Mouse (Mus musculus) CH12.LX (cell line): ENCODE measurements around the gene Taldo1. TPM values are rescaled to one million over a fixed set of nuclear protein-coding genes. Genes with fewer than 3 reads are reported as not detected.

Experiments used
- DNase-seq: peaks from one replicate; pipeline ENCODE4 v3.0.0-alpha.2; 2013; ENCODE audit errors: extremely low read depth
- H3K27ac ChIP-seq: 2 replicates; pipeline ENCODE4 v1.5.1; 2012; ENCODE audit warnings: low read depth, mild to moderate bottlenecking, control low read depth, moderate library complexity; ENCODE audit not compliant: insufficient read depth
- H3K27me3 ChIP-seq: replicated peaks from 2 replicates; pipeline ENCODE3; 2012; ENCODE audit warnings: inconsistent platforms
- H3K36me3 ChIP-seq, 2 experiments: replicated peaks in 1 of 2; 2 replicates each; pipeline versions ENCODE3 to v1.6.1; 2012; ENCODE audit warnings: inconsistent platforms in 1 of 2, low read length in 1 of 2, mild to moderate bottlenecking in 1 of 2, mixed read lengths in 1 of 2, moderate library complexity in 1 of 2; ENCODE audit not compliant: control insufficient read depth in 1 of 2, insufficient read depth in 1 of 2
- H3K4me1 ChIP-seq, 2 experiments: 2 replicates each; pipeline ENCODE4 v1.6.1; 2012; ENCODE audit warnings: inconsistent platforms in 1 of 2, moderate library complexity in 1 of 2; ENCODE audit not compliant: insufficient read depth in 2 of 2, control insufficient read depth in 1 of 2
- H3K4me2 ChIP-seq: 2 replicates; pipeline ENCODE4 v1.6.1; 2012; ENCODE audit warnings: low read depth, mild to moderate bottlenecking, control low read depth; ENCODE audit not compliant: poor library complexity, insufficient read depth, severe bottlenecking
- H3K4me3 ChIP-seq, 3 experiments: fragments of 150-350 bp in 1 of 3; sonication (generic) in 1 of 3; replicated peaks in 1 of 3; 2 replicates each; pipeline versions ENCODE3 to v1.5.1; 2011 to 2012; ENCODE audit warnings: low read depth in 2 of 3, low read length in 2 of 3, mild to moderate bottlenecking in 2 of 3, moderate library complexity in 2 of 3, control low read depth in 1 of 3, improper control_type of control experiment in 1 of 3, inconsistent platforms in 1 of 3, mixed read lengths in 1 of 3; ENCODE audit not compliant: poor library complexity in 1 of 3
- H3K79me2 ChIP-seq: replicated peaks from 2 replicates; pipeline ENCODE4 v1.6.1; 2012; ENCODE audit warnings: mild to moderate bottlenecking, moderate library complexity; ENCODE audit not compliant: control insufficient read depth, poor library complexity, insufficient read depth, severe bottlenecking; ENCODE audit errors: extremely low read depth
- H3K9ac ChIP-seq: 2 replicates; pipeline ENCODE4 v1.6.1; 2012; ENCODE audit warnings: low read depth, mild to moderate bottlenecking, control low read depth, moderate library complexity; ENCODE audit not compliant: insufficient read depth
- H3K9me3 ChIP-seq: replicated peaks from 2 replicates; pipeline ENCODE3; 2012; ENCODE audit warnings: low read length, inconsistent platforms, mixed read lengths
- BHLHE40 ChIP-seq: IDR thresholded peaks from 2 replicates; pipeline ENCODE4 v1.6.1; 2011; ENCODE audit warnings: mild to moderate bottlenecking, low read depth, low read length, improper control_type of control experiment
- CHD1 ChIP-seq: IDR thresholded peaks from 2 replicates; pipeline ENCODE4 v1.6.1; 2012; ENCODE audit warnings: low read depth, low read length, improper control_type of control experiment, inconsistent platforms
- CHD2 ChIP-seq: IDR thresholded peaks from 2 replicates; pipeline ENCODE4 v1.6.1; 2011; ENCODE audit warnings: low read length, improper control_type of control experiment
- CTCF ChIP-seq, 2 experiments: IDR thresholded peaks in 1 of 2; conservative IDR thresholded peaks in 1 of 2; 2 replicates each; pipeline ENCODE4 v1.5.1; 2011 to 2012; ENCODE audit warnings: low read depth in 2 of 2, low read length in 2 of 2, improper control_type of control experiment in 1 of 2, inconsistent platforms in 1 of 2, mild to moderate bottlenecking in 1 of 2, moderate library complexity in 1 of 2
- ELF1 ChIP-seq: IDR thresholded peaks from 2 replicates; pipeline ENCODE4 v1.6.1; 2014; ENCODE audit warnings: low read depth, mild to moderate bottlenecking, inconsistent platforms, low read length, improper control_type of control experiment
- GABPA ChIP-seq: IDR thresholded peaks from 2 replicates; pipeline ENCODE4 v1.6.1; 2012; ENCODE audit warnings: low read depth, low read length, improper control_type of control experiment, inconsistent platforms; ENCODE audit not compliant: insufficient replicate concordance
- HCFC1 ChIP-seq: IDR thresholded peaks from 2 replicates; pipeline ENCODE4 v1.6.1; 2012; ENCODE audit warnings: low read depth, mild to moderate bottlenecking, inconsistent platforms, low read length, improper control_type of control experiment
- IRF4 ChIP-seq: IDR thresholded peaks from 2 replicates; pipeline ENCODE4 v1.6.1; 2014; ENCODE audit warnings: low read depth, mild to moderate bottlenecking, inconsistent platforms, low read length, improper control_type of control experiment
- KAT2A ChIP-seq: IDR thresholded peaks from 2 replicates; pipeline ENCODE4 v1.6.1; 2012; ENCODE audit warnings: low read length, improper control_type of control experiment, inconsistent platforms; ENCODE audit not compliant: insufficient replicate concordance
- POLR2A ChIP-seq: IDR thresholded peaks from 2 replicates; pipeline ENCODE4 v1.6.1; 2011; ENCODE audit warnings: low read depth, mild to moderate bottlenecking, improper control_type of control experiment, low read length
- POLR2AphosphoS2 ChIP-seq: IDR thresholded peaks from 2 replicates; pipeline ENCODE4 v1.6.1; 2011; ENCODE audit warnings: low read depth, low read length, improper control_type of control experiment
- SMC3 ChIP-seq: IDR thresholded peaks from 2 replicates; pipeline ENCODE4 v1.6.1; 2011; ENCODE audit warnings: low read depth, low read length, improper control_type of control experiment
- TBP ChIP-seq: conservative IDR thresholded peaks from 2 replicates; pipeline ENCODE4 v1.6.1; 2011; ENCODE audit warnings: low read depth, low read length, improper control_type of control experiment
- TCF12 ChIP-seq: IDR thresholded peaks from 2 replicates; pipeline ENCODE4 v1.6.1; 2014; ENCODE audit warnings: low read depth, mild to moderate bottlenecking, inconsistent platforms, low read length, improper control_type of control experiment
- UBTF ChIP-seq: IDR thresholded peaks from 2 replicates; pipeline ENCODE4 v1.6.1; 2012; ENCODE audit warnings: low read depth, mild to moderate bottlenecking, inconsistent platforms, low read length, improper control_type of control experiment, moderate library complexity
- USF1 ChIP-seq: IDR thresholded peaks from 2 replicates; pipeline ENCODE4 v1.6.1; 2014; ENCODE audit warnings: low read depth, mild to moderate bottlenecking, inconsistent platforms, low read length, improper control_type of control experiment
- USF2 ChIP-seq: conservative IDR thresholded peaks from 2 replicates; pipeline ENCODE4 v1.6.1; 2011; ENCODE audit warnings: low read depth, low read length, improper control_type of control experiment
- ZKSCAN1 ChIP-seq: IDR thresholded peaks from 2 replicates; pipeline ENCODE4 v1.6.1; 2012; ENCODE audit warnings: low read depth, inconsistent platforms, low read length, improper control_type of control experiment, borderline replicate concordance
- ZMIZ1 ChIP-seq: IDR thresholded peaks from 2 replicates; pipeline ENCODE4 v1.6.1; 2012; ENCODE audit warnings: low read depth, mild to moderate bottlenecking, inconsistent platforms, low read length, improper control_type of control experiment
- ZNF384 ChIP-seq: IDR thresholded peaks from 2 replicates; pipeline ENCODE4 v1.6.1; 2012; ENCODE audit warnings: low read depth, low read length, improper control_type of control experiment, inconsistent platforms
- dilution Hi-C: fragments of 300-500 bp; cut with MboI; formaldehyde crosslinking; loops from 2 replicates; pipeline ENCODE4 v1.14.3; 2020; ENCODE audit warnings: low sequenced_read_pairs; ENCODE audit not compliant: extremely low pct_unique_long_range_greater_than_20kb, extremely low pct_ligation_motif_present
- in situ Hi-C: fragments of 300-500 bp; cut with MboI; formaldehyde crosslinking; loops from 3 replicates; pipeline ENCODE4 v1.14.3; 2019; ENCODE audit warnings: low sequenced_read_pairs, low pct_ligation_motif_present, low pct_unique_long_range_greater_than_20kb, mixed read lengths
- polyA plus RNA-seq: library from polyadenylated mRNA; unstranded; fragments of >175 nt; gene quantifications from 2 replicates; pipeline ENCODE4 v1.2.1, GENCODE M21; 2012; ENCODE audit warnings: low read depth; ENCODE audit not compliant: insufficient read length
- total RNA-seq, 2 experiments: library from RNA; depleted of rRNA; stranded (reverse); fragments of 300-350 nt in 1 of 2; fragments of >200 nt in 1 of 2; gene quantifications; 2 replicates each; pipeline ENCODE4 v1.2.3; 2012 to 2014

Gene Taldo1
- total and polyA plus RNA-seq, 3 experiments: 129 to 228 (median 188) TPM

GRCm38 (mm10) chr7:141428701-141429100 is 36.7 kb downstream of the Taldo1 start:
- Histone ChIP-seq H3K27ac (no peak overlapping the region), H3K4me3 (no peak overlapping the region), H3K9me3 (no peaks in the 10 kb centered on the region), H3K27me3 (peaks cover 2% of the 10 kb centered on the region), H3K4me1 (peaks cover under 1 to 2% of the 10 kb centered on the region in 2 experiments; a peak in 3 of 4 replicates), H3K9ac (no peak overlapping the region), H3K4me2 (no peak overlapping the region), H3K79me2 (no peaks in the 10 kb centered on the region), H3K36me3 (peaks cover 35 to 45% of the 10 kb centered on the region in 2 experiments)
- dilution Hi-C loops (no loop called here), in situ Hi-C loops (no loop called here)
- no peak for DNase-seq
- TF ChIP-seq ZNF384 (no peak), BHLHE40 (no peak), POLR2AphosphoS2 (no peak), TCF12 (no peak), ZMIZ1 (no peak), HCFC1 (no peak), USF1 (no peak), CTCF (conservative IDR thresholded peaks at IDR 0.05 in 1 of 2, IDR thresholded peaks at IDR 0.05 in 1 of 2; ENCODE audit: low read depth in 2 of 2, low read length in 2 of 2) (no peak), SMC3 (no peak), USF2 (no peak), POLR2A (no peak), CHD2 (no peak), CHD1 (no peak), ZKSCAN1 (no peak), TBP (no peak), KAT2A (no peak), ELF1 (no peak), GABPA (no peak), IRF4 (no peak)

- dilution Hi-C loops: no loop called here
- no peak within 1 kb of the TSS for H3K4me3 ChIP-seq
- no peak for TF ChIP-seq UBTF
- TF ChIP-seq, all 38 proteins: peak for 0
- H3K4me1 ChIP-seq: peaks cover 5 to 8% of the 10 kb centered on the region in 2 experiments; a peak in 3 of 4 replicates
- in situ Hi-C loops: no loop called here
- DNase-seq: no peak
- H3K27ac ChIP-seq: no peak within 1 kb of the TSS
- H3K36me3 ChIP-seq: peaks cover 39 to 49% of the 10 kb centered on the region in 2 experiments
- H3K9me3 ChIP-seq: no peaks in the 10 kb centered on the region
- H3K27me3 ChIP-seq: peaks cover under 1% of the 10 kb centered on the region
- no peaks in the 10 kb centered on the region for H3K79me2 ChIP-seq
- no peak within 1 kb of the TSS for H3K9ac ChIP-seq
- no peak within 1 kb of the TSS for H3K4me2 ChIP-seq
Measured at GRCm38 (mm10) chr7:141429310-141429709, 37.3 kb downstream of the Taldo1 start, which contains the start of gene Cend1. Cend1 (minus strand) TSS chr7:141429491.
